Mouse (Mus musculus): ENCODE results near the gene Chd2.

DNA sequence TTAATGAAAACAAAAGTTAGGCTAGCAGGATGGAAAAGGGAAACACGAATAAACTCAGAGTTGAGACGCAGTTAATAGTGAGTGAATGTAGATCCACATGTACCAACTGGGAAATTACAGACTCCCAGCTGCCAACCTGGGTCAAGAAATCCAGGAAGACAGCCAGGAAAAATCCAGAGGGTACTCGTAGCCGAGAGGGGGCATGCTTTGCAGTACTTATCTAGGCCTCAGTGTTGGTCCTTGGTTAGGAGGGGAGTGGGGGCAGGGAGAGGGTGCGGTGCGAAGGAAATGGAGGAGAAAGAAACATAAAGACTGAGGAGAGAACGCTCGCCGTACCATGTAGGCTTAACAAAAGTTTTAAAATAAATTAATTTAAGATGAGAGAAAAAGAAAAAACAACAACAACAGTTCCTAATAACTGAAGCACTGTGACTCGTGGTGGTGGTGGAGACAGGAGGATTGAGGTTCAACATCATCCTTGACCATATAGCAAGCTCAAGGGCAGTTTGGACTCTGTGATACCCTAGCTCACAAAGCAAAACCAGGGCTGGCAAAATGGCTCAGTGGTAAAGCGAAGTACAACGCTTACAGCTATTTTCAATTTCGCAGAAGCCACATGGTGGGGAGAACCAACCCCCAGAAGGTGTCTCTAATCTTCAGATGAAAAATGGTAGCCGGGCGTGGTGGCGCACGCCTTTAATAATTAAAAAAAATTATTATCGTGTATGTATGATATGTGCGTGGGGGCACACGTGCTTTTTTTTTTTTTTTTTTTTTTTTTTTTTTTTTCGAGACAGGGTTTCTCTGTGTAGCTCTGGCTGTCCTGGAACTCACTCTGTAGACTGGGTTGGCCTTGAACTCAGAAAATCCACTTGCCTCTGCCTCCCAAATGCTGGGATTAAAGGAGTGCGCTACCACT, 43.7 kb upstream of the Chd2 start:
- TF ChIP-seq CTCF (IDR thresholded peaks at IDR 0.05; ENCODE audit: low read depth, low read length) = no peak
- TF ChIP-seq EP300 (IDR thresholded peaks at IDR 0.05; ENCODE audit: insufficient read depth, low read depth, low read length) = no peak

Measured in ES-Bruce4 (cell line).